Mouse (Mus musculus) embryonic facial prominence, embryonic 10.5 days (tissue): ENCODE results near the gene Acrv1. TPM values are rescaled to one million over a fixed set of nuclear protein-coding genes. Genes with fewer than 3 reads are reported as not detected.
"Not testable (repeated sequence)": the region's sequence is repeated elsewhere in the genome, so short reads cannot be mapped to it uniquely, and the experiment has no call there.

Source experiments
- DNase-seq: peaks from one replicate; pipeline ENCODE4 v3.0.0-alpha.2; 2017; ENCODE audit warnings: low spot score
- H3K27ac ChIP-seq: fragments of 300-500 bp; sonication (generic); replicated peaks from 2 replicates; pipeline ENCODE4 v1.5.1; 2016; ENCODE audit warnings: mild to moderate bottlenecking
- H3K27me3 ChIP-seq: fragments of 300-500 bp; sonication (generic); replicated peaks from 2 replicates; pipeline ENCODE4 v1.6.1; 2016; ENCODE audit warnings: low read depth, mild to moderate bottlenecking; ENCODE audit not compliant: poor library complexity, severe bottlenecking
- H3K36me3 ChIP-seq: fragments of 300-500 bp; sonication (generic); replicated peaks from 2 replicates; pipeline ENCODE4 v1.6.1; 2016; ENCODE audit warnings: mild to moderate bottlenecking, moderate library complexity
- H3K4me1 ChIP-seq: fragments of 300-500 bp; sonication (generic); 2 replicates; pipeline ENCODE4 v1.6.1; 2016
- H3K4me3 ChIP-seq: fragments of 300-500 bp; sonication (generic); 2 replicates; pipeline ENCODE4 v1.5.1; 2016; ENCODE audit warnings: mild to moderate bottlenecking, moderate library complexity
- H3K9me3 ChIP-seq: fragments of 300-500 bp; sonication (generic); 2 replicates; pipeline ENCODE4 v1.6.1; 2016; ENCODE audit warnings: mild to moderate bottlenecking
- WGBS: fragments of 180-500 bp; shearing (Covaris S2); methylation state at CpG from one replicate; pipeline ENCODE4 v1.1.7; 2016; 5-methylcytosine and 5-hydroxymethylcytosine counted together
- polyA plus RNA-seq: library from polyadenylated mRNA; unstranded; fragments of >200 nt; fragmentation: Nextera tagmentation; extraction: Ambion mirVana; gene quantifications from 2 replicates; pipeline ENCODE4 v1.2.1, GENCODE M21; 2016

The Acrv1 gene
- polyA plus RNA-seq, result not detected in 2 replicates

DNA sequence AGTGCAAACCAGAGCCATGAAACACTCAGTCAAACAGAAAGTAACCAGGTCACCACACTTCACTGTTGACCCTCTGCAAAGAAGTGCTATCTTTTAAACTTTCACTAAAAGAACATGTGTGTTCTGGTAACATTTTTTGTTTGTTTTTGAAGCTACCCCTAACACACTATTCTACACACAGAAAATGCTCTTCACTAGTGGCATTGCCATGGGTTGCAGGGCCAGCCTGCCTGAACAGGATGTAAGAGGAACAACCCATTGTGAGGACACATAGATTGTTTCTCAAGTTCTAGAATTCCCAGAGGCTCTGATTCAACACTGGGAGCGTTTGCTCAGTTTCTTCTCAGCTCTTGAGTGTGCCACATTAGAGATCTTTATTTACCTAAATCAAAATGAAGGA is at the start of gene Acrv1:
TSS of gene Acrv1 (plus strand) at position 301 of the 400 bp plus-strand sequence.
- no peaks in the 10 kb centered on the region for H3K9me3 ChIP-seq
- no peak for DNase-seq
- no peak within 1 kb of the TSS for H3K4me3 ChIP-seq
- no peaks in the 10 kb centered on the region for H3K36me3 ChIP-seq
- H3K27me3 ChIP-seq, result no peaks in the 10 kb centered on the region
- no peaks in the 10 kb centered on the region for H3K4me1 ChIP-seq
- no peak within 1 kb of the TSS for H3K27ac ChIP-seq
- 77% methylated on average over 1 of the region's 1 CpGs for WGBS

DNA sequence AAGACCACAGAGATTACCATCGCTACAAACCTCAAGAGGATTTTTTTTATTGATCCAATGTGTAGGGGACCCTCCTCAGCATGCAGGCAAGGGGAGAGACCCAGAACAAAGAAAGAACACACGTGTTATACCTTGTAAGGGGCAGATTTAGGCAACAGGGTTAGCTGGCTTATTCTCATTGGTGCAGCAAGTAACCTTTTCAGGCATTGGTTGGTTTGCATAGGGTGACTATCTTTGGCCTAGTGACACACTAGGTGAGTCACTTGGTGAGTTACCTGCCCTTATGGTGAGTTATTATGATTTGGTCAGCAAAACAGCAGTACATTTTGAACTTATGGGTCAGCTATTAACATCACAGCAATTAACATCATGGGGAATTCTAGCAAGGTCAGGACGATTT is 49.7 kb upstream of the Acrv1 start, which contains the start of gene A630095E13Rik:
TSS of gene A630095E13Rik (minus strand) at position 101 of the 400 bp plus-strand sequence.
- H3K27me3 ChIP-seq, H3K27ac ChIP-seq, H3K36me3 ChIP-seq, H3K4me1 ChIP-seq, H3K4me3 ChIP-seq, DNase-seq: not testable (repeated sequence)
- peaks cover 23% of the 10 kb centered on the region; the same call in 1 of the 2 replicates for H3K9me3 ChIP-seq
- WGBS, result 66% methylated on average over 3 of the region's 3 CpGs

DNA sequence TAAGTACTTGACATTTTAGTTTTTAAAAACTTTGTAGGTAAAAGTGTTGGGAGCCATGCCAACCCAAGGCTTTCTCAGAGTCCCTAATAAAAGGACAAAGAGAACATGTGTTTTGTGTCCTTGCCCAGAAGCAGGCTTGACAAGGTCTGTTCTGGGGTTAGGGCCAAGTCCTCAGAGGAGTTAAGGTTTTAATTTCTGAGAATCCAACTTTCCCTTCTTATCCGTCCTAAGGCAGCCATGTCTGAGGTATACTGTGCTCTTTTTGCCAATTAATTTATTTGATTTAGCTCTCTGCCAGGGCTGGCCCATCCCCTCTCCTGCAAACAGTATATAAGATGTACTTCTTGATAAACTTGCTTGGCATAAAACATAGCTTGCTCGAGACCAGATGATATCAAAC is 11.6 kb upstream of the Acrv1 start:
- 84% methylated on average over 2 of the region's 2 CpGs for WGBS
- no peak for DNase-seq
- Histone ChIP-seq H3K4me3 (no peak overlapping the region), H3K27me3 (no peaks in the 10 kb centered on the region), H3K27ac (no peak overlapping the region), H3K4me1 (no peaks in the 10 kb centered on the region), H3K9me3 (no peaks in the 10 kb centered on the region), H3K36me3 (no peaks in the 10 kb centered on the region)

DNA sequence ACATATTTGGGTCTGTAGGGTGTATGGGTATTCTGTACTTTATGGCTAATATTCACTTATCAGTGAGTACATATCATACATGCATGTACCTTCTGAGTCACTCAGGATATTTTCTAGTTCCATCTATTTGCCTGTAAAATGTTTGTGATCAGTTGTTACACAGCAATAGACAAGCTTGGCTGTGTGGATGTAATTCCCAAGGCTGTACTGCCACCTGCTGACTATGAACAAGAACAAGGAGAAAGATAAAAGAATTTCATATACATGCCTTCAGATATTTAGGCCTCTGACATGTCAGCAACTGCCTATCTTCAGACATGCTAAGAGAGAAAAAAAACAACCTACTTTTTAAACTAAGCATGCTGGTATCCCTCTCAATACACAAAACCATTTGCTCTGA is 5.7 kb upstream of the Acrv1 start:
- no peaks in the 10 kb centered on the region for H3K27me3 ChIP-seq
- no peak for DNase-seq

DNA sequence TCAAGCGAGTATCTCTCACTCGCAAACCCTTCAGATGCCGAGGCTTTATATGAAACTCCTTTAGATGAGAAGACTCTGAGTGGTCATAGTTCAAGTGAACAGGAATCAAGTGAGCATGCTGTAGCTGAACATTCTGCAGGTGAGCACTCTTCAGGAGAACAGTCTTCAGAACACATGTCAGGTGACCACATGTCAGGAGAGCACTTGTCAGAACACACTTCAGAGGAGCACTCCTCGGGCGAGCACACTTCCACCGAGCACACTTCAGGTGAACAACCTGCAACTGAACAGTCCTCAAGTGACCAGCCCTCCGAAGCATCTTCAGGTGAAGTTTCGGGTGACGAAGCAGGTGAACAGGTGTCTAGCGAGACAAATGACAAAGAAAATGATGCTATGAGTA is 1.3 kb downstream of the Acrv1 start:
- Histone ChIP-seq H3K4me1 (no peaks in the 10 kb centered on the region), H3K27me3 (no peaks in the 10 kb centered on the region), H3K4me3 (no peak overlapping the region), H3K36me3 (no peaks in the 10 kb centered on the region), H3K27ac (no peak overlapping the region), H3K9me3 (no peaks in the 10 kb centered on the region)
- no peak for DNase-seq
- 95% methylated on average over 10 of the region's 10 CpGs for WGBS

More for the DNA sequence above, 5.7 kb upstream of the Acrv1 start:
- H3K9me3 ChIP-seq, result no peaks in the 10 kb centered on the region
- no peaks in the 10 kb centered on the region for H3K36me3 ChIP-seq
- no peak overlapping the region for H3K4me3 ChIP-seq
- no peak overlapping the region for H3K27ac ChIP-seq
- no peaks in the 10 kb centered on the region for H3K4me1 ChIP-seq

DNA sequence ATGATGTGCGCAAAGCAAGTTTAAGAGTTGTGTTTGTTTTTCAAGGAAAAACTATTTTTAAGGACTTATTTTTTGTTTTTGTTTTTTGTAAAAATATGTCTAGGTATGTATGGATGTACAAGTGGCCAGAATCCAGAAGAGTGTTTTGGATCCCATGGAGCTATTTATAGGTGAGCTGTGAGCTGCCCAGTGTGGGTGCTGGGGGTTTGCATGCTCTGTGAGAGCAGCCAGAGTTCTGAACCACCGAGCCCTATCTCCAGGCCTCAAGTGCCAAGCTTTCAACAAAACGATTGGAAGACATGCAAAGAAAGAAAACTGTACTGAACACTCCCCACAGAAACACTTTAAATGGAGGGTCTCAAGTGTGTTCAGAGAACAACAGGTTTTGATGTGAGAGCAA is 12.9 kb downstream of the Acrv1 start:
- Histone ChIP-seq H3K27me3 (no peaks in the 10 kb centered on the region), H3K36me3 (peaks cover 49% of the 10 kb centered on the region), H3K27ac (no peak overlapping the region), H3K9me3 (no peaks in the 10 kb centered on the region), H3K4me3 (no peak overlapping the region), H3K4me1 (no peaks in the 10 kb centered on the region)
- 87% methylated on average over 3 of the region's 3 CpGs for WGBS
- DNase-seq, result no peak

DNA sequence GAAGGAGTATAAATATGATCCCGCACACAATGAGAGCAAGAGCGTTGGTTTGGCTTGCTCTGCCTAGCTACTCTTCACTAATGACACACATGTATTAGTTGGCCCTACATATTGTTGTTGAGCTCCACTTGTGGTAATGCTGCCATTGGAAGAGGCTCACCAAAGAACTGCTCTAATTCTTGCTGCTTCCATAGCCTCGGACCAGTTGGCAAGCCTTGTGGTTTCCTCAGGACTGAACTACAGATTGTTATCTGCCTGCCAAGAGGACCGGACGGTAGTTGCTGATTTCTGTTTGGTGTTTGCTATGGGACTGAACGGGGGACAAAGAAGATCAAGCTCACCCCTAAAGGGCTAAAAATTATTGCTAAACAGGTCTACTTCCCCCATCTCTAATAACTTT is 14.3 kb downstream of the Acrv1 start:
- peaks cover 63% of the 10 kb centered on the region for H3K36me3 ChIP-seq
- WGBS, result 94% methylated on average over 6 of the region's 6 CpGs

DNA sequence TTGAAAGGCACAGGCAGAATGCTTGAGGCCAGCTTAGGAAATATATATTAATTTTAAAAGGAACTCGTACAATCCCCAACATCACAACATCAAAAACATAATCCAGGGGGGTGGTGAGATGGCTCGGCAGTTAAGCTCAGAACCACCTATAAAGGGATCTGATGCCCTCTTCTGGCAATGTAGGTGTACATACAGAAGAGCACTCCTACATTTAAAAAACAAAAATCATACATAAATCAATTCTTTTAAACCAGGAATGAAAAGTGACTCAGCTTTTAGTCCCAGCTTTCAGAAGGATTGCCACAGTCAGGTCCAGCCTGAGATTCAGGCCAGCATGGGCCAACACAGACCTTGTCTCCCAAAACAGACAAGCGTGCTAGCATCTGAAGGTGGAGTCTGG is 23.6 kb downstream of the Acrv1 start:
- DNase-seq, result no peak

More for the DNA sequence above, 14.3 kb downstream of the Acrv1 start:
- H3K27me3 ChIP-seq, result no peaks in the 10 kb centered on the region
- no peak overlapping the region for H3K27ac ChIP-seq
- no peak overlapping the region for H3K4me3 ChIP-seq
- H3K4me1 ChIP-seq, result no peaks in the 10 kb centered on the region
- no peaks in the 10 kb centered on the region for H3K9me3 ChIP-seq
- DNase-seq, result no peak

DNA sequence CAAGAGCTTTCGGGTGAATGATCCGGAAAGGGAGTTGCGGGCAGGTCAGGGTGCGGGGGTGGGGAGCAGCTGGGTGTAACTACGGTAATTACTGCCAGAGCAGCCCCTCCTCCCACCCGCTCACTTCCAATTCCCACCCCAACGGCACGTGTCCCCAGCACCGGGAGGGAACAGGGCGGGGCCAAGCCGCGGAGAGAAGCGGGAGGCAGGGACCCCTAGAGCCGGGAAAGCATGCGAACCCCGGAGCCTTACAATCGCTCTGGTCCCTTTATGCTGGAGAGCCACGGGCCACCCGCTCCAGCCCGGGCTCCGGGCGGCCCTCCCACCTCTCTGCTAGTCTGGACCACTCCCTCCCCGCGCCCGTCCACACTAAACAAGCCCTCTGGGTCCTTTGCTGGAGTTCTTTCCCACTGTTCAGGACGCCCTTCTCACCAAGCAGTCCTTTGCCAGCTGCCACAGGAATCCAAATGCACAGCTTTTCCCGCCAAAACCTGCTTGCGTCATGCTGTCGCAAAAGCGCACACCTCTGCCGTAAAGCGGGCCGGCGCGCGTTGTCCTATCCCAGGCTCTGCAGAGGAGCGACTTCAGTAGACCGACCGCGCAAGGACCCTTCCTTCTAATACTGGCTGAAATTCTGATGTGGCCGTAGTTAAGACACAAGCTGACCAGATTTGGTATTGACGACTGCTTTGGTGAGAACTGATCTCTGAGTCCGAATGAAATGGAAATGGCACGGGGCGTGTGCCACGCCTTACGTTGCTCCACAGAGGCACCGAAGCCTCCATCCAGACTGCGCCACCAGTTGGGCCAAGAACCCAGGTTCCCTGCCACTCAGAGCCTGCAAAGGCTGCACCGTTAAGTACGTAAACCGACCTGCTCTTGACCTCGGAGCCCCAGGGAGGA is 33.4 kb downstream of the Acrv1 start:
- Histone ChIP-seq H3K36me3 (peaks cover 54% of the 10 kb centered on the region), H3K4me3 (peak overlapping the region; percentile 80)
- under 1% methylated on average over 53 of the region's 53 CpGs for WGBS

More for the DNA sequence above, 23.6 kb downstream of the Acrv1 start:
- H3K4me1 ChIP-seq, result no peaks in the 10 kb centered on the region
- H3K36me3 ChIP-seq, result peaks cover 93% of the 10 kb centered on the region
- WGBS, result 82% methylated on average over 3 of the region's 3 CpGs
- H3K4me3 ChIP-seq, result no peak overlapping the region
- no peaks in the 10 kb centered on the region for H3K9me3 ChIP-seq
- no peak overlapping the region for H3K27ac ChIP-seq
- no peaks in the 10 kb centered on the region for H3K27me3 ChIP-seq

DNA sequence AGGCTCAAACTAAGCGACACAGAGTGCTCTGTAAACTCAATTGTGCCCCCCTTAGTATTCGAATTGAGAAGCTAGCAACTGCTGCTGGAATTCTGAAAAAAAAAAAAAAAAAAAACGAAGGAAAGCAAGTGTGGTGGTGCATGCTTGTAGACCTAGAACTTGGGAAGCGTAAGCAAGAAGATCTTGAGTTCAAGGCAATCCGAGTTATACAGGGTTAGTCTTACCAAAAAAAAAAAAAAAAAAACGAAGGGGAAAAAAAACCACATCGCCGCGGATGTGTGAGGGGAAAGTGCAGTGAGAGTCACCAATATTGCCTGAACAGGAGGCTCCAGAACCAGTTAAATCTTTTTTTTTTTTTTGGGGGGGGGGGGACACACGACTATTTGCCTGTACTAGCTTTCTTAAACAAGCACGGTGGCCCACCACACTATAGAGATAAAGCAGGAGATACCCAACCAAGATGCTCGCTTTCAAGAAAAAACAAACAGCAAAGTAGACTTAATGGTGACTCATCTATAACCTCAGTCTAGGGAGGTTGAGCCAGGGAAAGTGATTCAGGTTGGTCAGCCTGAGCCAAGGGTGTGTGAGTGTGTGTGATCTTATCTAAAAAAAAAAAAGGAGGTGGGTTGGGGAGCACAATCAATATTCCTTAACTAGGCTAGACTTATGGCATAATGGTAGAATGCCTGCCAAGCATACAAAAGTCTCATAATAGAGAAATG is 34.2 kb downstream of the Acrv1 start, which contains the start of gene Chek1:
TSS of gene Chek1 (minus strand) at position 32 of the 722 bp plus-strand sequence.
- Histone ChIP-seq H3K27ac (peak within 1 kb of the TSS; percentile 96), H3K36me3 (peaks cover 54% of the 10 kb centered on the region), H3K4me1 (peaks cover 18% of the 10 kb centered on the region), H3K9me3 (no peaks in the 10 kb centered on the region), H3K4me3 (peak within 1 kb of the TSS; percentile 80), H3K27me3 (no peaks in the 10 kb centered on the region)
- 9% methylated on average over 12 of the region's 12 CpGs for WGBS
- no peak for DNase-seq

More for the DNA sequence above, 33.4 kb downstream of the Acrv1 start:
- Histone ChIP-seq H3K27ac (peak overlapping the region; percentile 96), H3K27me3 (no peaks in the 10 kb centered on the region), H3K4me1 (peaks cover 18% of the 10 kb centered on the region), H3K9me3 (no peaks in the 10 kb centered on the region)
- DNase-seq, result peak; percentile 94
